Mouse (Mus musculus): ENCODE measurements around the gene Specc1. TPM values are rescaled to one million over a fixed set of nuclear protein-coding genes. Genes with fewer than 3 reads are reported as not detected.

Gene Specc1
- polyA plus RNA-seq, 1 experiment from 2014 or later: 15.0 TPM

DNA sequence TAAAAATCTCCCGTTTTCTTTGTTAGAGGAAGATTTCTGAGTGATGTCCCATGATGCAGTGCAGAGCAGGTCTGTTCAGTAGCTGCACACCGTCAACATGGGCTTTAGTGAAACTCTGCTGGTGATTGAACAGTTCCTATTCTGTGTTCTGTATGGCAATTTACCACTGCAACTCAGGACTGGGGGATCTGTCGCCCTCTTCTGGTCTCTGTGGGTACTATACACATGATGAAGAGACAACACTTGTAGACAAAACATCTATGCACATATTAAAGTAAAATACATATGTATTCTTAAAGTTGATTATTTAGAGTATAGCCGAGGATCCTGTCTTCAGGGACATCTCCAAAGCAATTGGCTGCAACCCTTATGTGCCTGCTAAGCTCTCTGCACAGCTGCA, 45.4 kb downstream of the Specc1 start:
- H3K27me3 ChIP-seq (ENCODE audit: control insufficient read depth, insufficient read depth, low read length): no peaks in the 10 kb centered on the region
- no peak overlapping the region for H3K9ac ChIP-seq (replicated peaks; ENCODE audit: low read depth, low read length)
- no peak overlapping the region for H3K4me3 ChIP-seq (ENCODE audit: low read depth, low read length)
- ATAC-seq (ENCODE audit: low read depth): no peak
- 72% methylated on average over 4 of the region's 4 CpGs for WGBS
- H3K4me2 ChIP-seq (ENCODE audit: low read depth, low read length): no peak overlapping the region
- H3K4me1 ChIP-seq (ENCODE audit: control insufficient read depth, insufficient read depth, low read length): 0 out of 2 replicates have a peak, but pooled peaks cover 3% of the 10 kb centered on the region
- H3K36me3 ChIP-seq (ENCODE audit: control insufficient read depth, insufficient read depth, low read length): no peaks in the 10 kb centered on the region
- H3K9me3 ChIP-seq (ENCODE audit: control insufficient read depth, low read length): no peaks in the 10 kb centered on the region
- no peak overlapping the region for H3K27ac ChIP-seq (ENCODE audit: low read depth, low read length)

- ATAC-seq (ENCODE audit: low read depth): no peak
- Histone ChIP-seq H3K36me3 (ENCODE audit: control insufficient read depth, insufficient read depth, low read length) (no peaks in the 10 kb centered on the region), H3K4me3 (ENCODE audit: low read depth, low read length) (no peak overlapping the region), H3K4me1 (ENCODE audit: control insufficient read depth, insufficient read depth, low read length) (0 out of 2 replicates have a peak, but pooled peaks cover 3% of the 10 kb centered on the region), H3K9ac (replicated peaks; ENCODE audit: low read depth, low read length) (no peak overlapping the region), H3K9me3 (ENCODE audit: control insufficient read depth, low read length) (no peaks in the 10 kb centered on the region), H3K4me2 (ENCODE audit: low read depth, low read length) (no peak overlapping the region), H3K27me3 (ENCODE audit: control insufficient read depth, insufficient read depth, low read length) (no peaks in the 10 kb centered on the region), H3K27ac (ENCODE audit: low read depth, low read length) (no peak overlapping the region)
- 70% methylated on average over 6 of the region's 6 CpGs for WGBS
These were observed 48.3 kb downstream of the Specc1 start for GRCm38 (mm10) chr11:62004881-62005240.

DNA sequence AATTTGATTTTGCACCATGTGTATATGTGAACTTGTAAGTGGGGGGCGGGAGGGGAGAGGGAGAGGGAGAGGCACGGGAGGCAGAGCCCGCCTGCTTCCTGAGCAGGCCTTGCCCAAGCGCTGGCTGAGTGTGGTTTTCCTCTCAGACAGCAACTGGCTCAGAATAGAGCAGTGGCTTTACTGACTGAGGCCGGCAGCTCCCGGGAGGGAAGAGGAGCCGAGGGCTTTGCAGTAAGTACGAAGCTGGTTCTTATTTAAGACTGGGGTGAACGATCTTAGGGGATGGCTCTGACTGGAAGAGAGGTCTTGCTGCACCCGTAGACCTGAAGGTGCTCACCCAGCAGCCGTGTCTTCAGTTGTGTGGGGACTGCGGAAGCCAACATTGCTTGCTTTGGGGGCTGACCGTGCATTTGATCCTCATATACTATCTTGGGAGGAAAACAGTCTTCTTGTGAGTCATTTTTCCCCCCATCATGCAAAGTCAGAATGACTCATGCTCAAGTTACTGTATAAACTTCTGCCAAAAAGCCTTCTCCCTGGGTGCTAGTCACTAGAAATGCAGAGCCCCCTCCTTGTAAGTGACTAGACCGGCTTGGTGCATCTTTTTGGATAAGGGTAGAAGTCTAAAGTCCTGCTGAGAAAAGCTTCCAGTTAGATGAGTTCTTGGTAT, 48.8 kb downstream of the Specc1 start:
- H3K27ac ChIP-seq (ENCODE audit: low read depth, low read length): no peak overlapping the region
- H3K4me1 ChIP-seq (ENCODE audit: control insufficient read depth, insufficient read depth, low read length): 0 out of 2 replicates have a peak, but pooled peaks cover 3% of the 10 kb centered on the region
- WGBS: 63% methylated on average over 14 of the region's 14 CpGs
- H3K9ac ChIP-seq (replicated peaks; ENCODE audit: low read depth, low read length): no peak overlapping the region
- no peaks in the 10 kb centered on the region for H3K36me3 ChIP-seq (ENCODE audit: control insufficient read depth, insufficient read depth, low read length)
- no peaks in the 10 kb centered on the region for H3K9me3 ChIP-seq (ENCODE audit: control insufficient read depth, low read length)
- ATAC-seq (ENCODE audit: low read depth): no peak
- no peak overlapping the region for H3K4me2 ChIP-seq (ENCODE audit: low read depth, low read length)
- no peak overlapping the region for H3K4me3 ChIP-seq (ENCODE audit: low read depth, low read length)
- no peaks in the 10 kb centered on the region for H3K27me3 ChIP-seq (ENCODE audit: control insufficient read depth, insufficient read depth, low read length)

GRCm38 (mm10) chr11:62005911-62006260, 49.3 kb downstream of the Specc1 start:
- WGBS: 88% methylated on average over 5 of the region's 5 CpGs
- H3K36me3 ChIP-seq (ENCODE audit: control insufficient read depth, insufficient read depth, low read length): no peaks in the 10 kb centered on the region
- H3K9me3 ChIP-seq (ENCODE audit: control insufficient read depth, low read length): no peaks in the 10 kb centered on the region
- H3K27me3 ChIP-seq (ENCODE audit: control insufficient read depth, insufficient read depth, low read length): no peaks in the 10 kb centered on the region
- no peak overlapping the region for H3K4me2 ChIP-seq (ENCODE audit: low read depth, low read length)
- no peak for ATAC-seq (ENCODE audit: low read depth)
- H3K4me1 ChIP-seq (ENCODE audit: control insufficient read depth, insufficient read depth, low read length): 0 out of 2 replicates have a peak, but pooled peaks cover 3% of the 10 kb centered on the region
- no peak overlapping the region for H3K9ac ChIP-seq (replicated peaks; ENCODE audit: low read depth, low read length)
- no peak overlapping the region for H3K4me3 ChIP-seq (ENCODE audit: low read depth, low read length)
- H3K27ac ChIP-seq (ENCODE audit: low read depth, low read length): no peak overlapping the region

DNA sequence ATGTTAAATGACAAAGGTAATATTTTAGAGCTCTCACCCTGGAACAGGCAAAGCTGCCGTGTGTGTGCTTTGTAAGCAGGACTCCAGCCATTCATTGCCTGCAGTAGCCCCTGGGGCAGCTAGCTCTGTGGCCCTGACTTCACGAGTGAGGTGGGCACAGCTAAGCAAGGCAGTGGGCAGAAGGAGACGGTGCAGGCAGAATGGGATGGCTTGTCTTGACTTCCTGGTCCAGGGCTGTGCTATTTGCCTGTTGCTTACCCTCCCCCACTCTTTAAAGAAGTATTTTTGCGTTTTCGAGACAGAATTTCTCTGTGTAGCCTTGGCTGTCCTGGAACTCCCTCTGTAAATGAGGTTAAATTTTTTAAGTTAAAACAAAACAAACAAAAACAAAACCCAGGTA, 50.1 kb downstream of the Specc1 start:
- 59% methylated on average over 5 of the region's 5 CpGs for WGBS
- H3K4me3 ChIP-seq (ENCODE audit: low read depth, low read length): no peak overlapping the region
- no peaks in the 10 kb centered on the region for H3K36me3 ChIP-seq (ENCODE audit: control insufficient read depth, insufficient read depth, low read length)
- H3K27me3 ChIP-seq (ENCODE audit: control insufficient read depth, insufficient read depth, low read length): no peaks in the 10 kb centered on the region
- H3K4me2 ChIP-seq (ENCODE audit: low read depth, low read length): no peak overlapping the region
- 0 out of 2 replicates have a peak, but pooled peaks cover 3% of the 10 kb centered on the region for H3K4me1 ChIP-seq (ENCODE audit: control insufficient read depth, insufficient read depth, low read length)
- no peaks in the 10 kb centered on the region for H3K9me3 ChIP-seq (ENCODE audit: control insufficient read depth, low read length)
- H3K27ac ChIP-seq (ENCODE audit: low read depth, low read length): no peak overlapping the region
- H3K9ac ChIP-seq (replicated peaks; ENCODE audit: low read depth, low read length): no peak overlapping the region
- no peak for ATAC-seq (ENCODE audit: low read depth)

GRCm38 (mm10) chr11:62007984-62008383, 51.4 kb downstream of the Specc1 start:
- H3K27ac ChIP-seq (ENCODE audit: low read depth, low read length): no peak overlapping the region
- H3K27me3 ChIP-seq (ENCODE audit: control insufficient read depth, insufficient read depth, low read length): no peaks in the 10 kb centered on the region
- no peak overlapping the region for H3K4me2 ChIP-seq (ENCODE audit: low read depth, low read length)
- no peak overlapping the region for H3K9ac ChIP-seq (replicated peaks; ENCODE audit: low read depth, low read length)
- H3K9me3 ChIP-seq (ENCODE audit: control insufficient read depth, low read length): no peaks in the 10 kb centered on the region
- H3K4me3 ChIP-seq (ENCODE audit: low read depth, low read length): no peak overlapping the region
- H3K36me3 ChIP-seq (ENCODE audit: control insufficient read depth, insufficient read depth, low read length): no peaks in the 10 kb centered on the region
- WGBS: 48% methylated on average over 9 of the region's 9 CpGs
- no peak for ATAC-seq (ENCODE audit: low read depth)
- H3K4me1 ChIP-seq (ENCODE audit: control insufficient read depth, insufficient read depth, low read length): 0 out of 2 replicates have a peak, but pooled peaks cover 3% of the 10 kb centered on the region

- Histone ChIP-seq H3K36me3 (ENCODE audit: control insufficient read depth, insufficient read depth, low read length) (no peaks in the 10 kb centered on the region), H3K27ac (ENCODE audit: low read depth, low read length) (no peak overlapping the region), H3K9me3 (ENCODE audit: control insufficient read depth, low read length) (no peaks in the 10 kb centered on the region), H3K4me2 (ENCODE audit: low read depth, low read length) (no peak overlapping the region), H3K27me3 (ENCODE audit: control insufficient read depth, insufficient read depth, low read length) (no peaks in the 10 kb centered on the region), H3K9ac (replicated peaks; ENCODE audit: low read depth, low read length) (no peak overlapping the region), H3K4me1 (ENCODE audit: control insufficient read depth, insufficient read depth, low read length) (no peaks in the 10 kb centered on the region), H3K4me3 (ENCODE audit: low read depth, low read length) (no peak overlapping the region)
- ATAC-seq (ENCODE audit: low read depth): no peak
- 73% methylated on average over 16 of the region's 16 CpGs for WGBS
These were observed 54.2 kb downstream of the Specc1 start for GRCm38 (mm10) chr11:62010625-62011231.

- no peaks in the 10 kb centered on the region for H3K36me3 ChIP-seq (ENCODE audit: control insufficient read depth, insufficient read depth, low read length)
- WGBS: 91% methylated on average over 6 of the region's 6 CpGs
- H3K4me2 ChIP-seq (ENCODE audit: low read depth, low read length): no peak overlapping the region
- H3K9me3 ChIP-seq (ENCODE audit: control insufficient read depth, low read length): no peaks in the 10 kb centered on the region
- no peak overlapping the region for H3K9ac ChIP-seq (replicated peaks; ENCODE audit: low read depth, low read length)
- H3K27me3 ChIP-seq (ENCODE audit: control insufficient read depth, insufficient read depth, low read length): no peaks in the 10 kb centered on the region
- H3K27ac ChIP-seq (ENCODE audit: low read depth, low read length): no peak overlapping the region
- H3K4me1 ChIP-seq (ENCODE audit: control insufficient read depth, insufficient read depth, low read length): no peaks in the 10 kb centered on the region
- ATAC-seq (ENCODE audit: low read depth): no peak
- H3K4me3 ChIP-seq (ENCODE audit: low read depth, low read length): no peak overlapping the region
These were observed 55.5 kb downstream of the Specc1 start for GRCm38 (mm10) chr11:62012039-62012438.

DNA sequence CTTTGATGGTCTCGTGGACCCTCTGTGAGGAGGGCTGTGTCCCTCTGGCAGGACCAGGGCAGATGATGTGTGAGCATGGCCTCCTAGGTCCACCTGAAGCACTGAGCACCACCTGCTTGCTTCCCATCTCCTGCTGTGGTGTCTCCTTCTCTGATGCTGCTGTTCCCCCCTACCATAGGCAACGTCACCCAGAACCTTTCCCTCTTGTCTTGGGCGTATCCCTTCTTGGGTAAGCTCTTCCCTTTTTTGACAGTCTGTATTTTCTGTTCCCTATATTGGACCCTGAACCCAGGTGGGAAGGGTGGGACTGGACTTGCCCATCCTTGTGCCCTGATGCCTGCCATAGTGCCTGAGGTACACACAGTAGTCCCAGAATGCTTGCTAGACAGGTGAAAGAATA, 56.9 kb downstream of the Specc1 start:
- H3K4me2 ChIP-seq (ENCODE audit: low read depth, low read length): no peak overlapping the region
- ATAC-seq (ENCODE audit: low read depth): no peak
- H3K27ac ChIP-seq (ENCODE audit: low read depth, low read length): no peak overlapping the region
- no peak overlapping the region for H3K9ac ChIP-seq (replicated peaks; ENCODE audit: low read depth, low read length)
- no peaks in the 10 kb centered on the region for H3K4me1 ChIP-seq (ENCODE audit: control insufficient read depth, insufficient read depth, low read length)
- H3K9me3 ChIP-seq (ENCODE audit: control insufficient read depth, low read length): no peaks in the 10 kb centered on the region
- H3K27me3 ChIP-seq (ENCODE audit: control insufficient read depth, insufficient read depth, low read length): no peaks in the 10 kb centered on the region
- WGBS: 79% methylated on average over 3 of the region's 3 CpGs
- H3K4me3 ChIP-seq (ENCODE audit: low read depth, low read length): no peak overlapping the region
- H3K36me3 ChIP-seq (ENCODE audit: control insufficient read depth, insufficient read depth, low read length): no peaks in the 10 kb centered on the region

All from neural tube, embryonic 14.5 days (tissue).